Mouse (Mus musculus): ENCODE data around the gene Serpinf1. TPM values are rescaled to one million over a fixed set of nuclear protein-coding genes. Genes with fewer than 3 reads are reported as not detected.
A peak's percentile ranks its signal among the peaks of the same experiment; 100 is the strongest.
"Not testable (repeated sequence)": the region's sequence is repeated elsewhere in the genome, so short reads cannot be mapped to it uniquely, and the experiment has no call there.

Gene Serpinf1
- polyA plus RNA-seq, 1 experiment from 2014 or later = 62.5 TPM

- no peak for ATAC-seq (ENCODE audit: insufficient read depth, low FRiP score, low read depth)
- H3K9me3 ChIP-seq = no peaks in the 10 kb centered on the region
- H3K4me1 ChIP-seq = no peaks in the 10 kb centered on the region
- no peak overlapping the region for H3K4me2 ChIP-seq
- H3K36me3 ChIP-seq = no peaks in the 10 kb centered on the region
- H3K27ac ChIP-seq = no peak overlapping the region
- WGBS = 61% methylated on average over 1 of the region's 1 CpGs
- H3K4me3 ChIP-seq (replicated peaks) = no peak overlapping the region
- no peak overlapping the region for H3K9ac ChIP-seq
- no peaks in the 10 kb centered on the region for H3K27me3 ChIP-seq (replicated peaks)
Observed at GRCm38 (mm10) chr11:75395611-75396010, 26.9 kb downstream of the Serpinf1 start.

- not testable (repeated sequence) for H3K9me3 ChIP-seq; H3K27ac ChIP-seq; H3K9ac ChIP-seq; H3K36me3 ChIP-seq; H3K4me1 ChIP-seq; H3K27me3 ChIP-seq (replicated peaks); H3K4me3 ChIP-seq (replicated peaks); H3K4me2 ChIP-seq; ATAC-seq (ENCODE audit: insufficient read depth, low FRiP score, low read depth)
- WGBS = 43% methylated on average over 3 of the region's 3 CpGs
Observed at GRCm38 (mm10) chr11:75383529-75383928, 39.0 kb downstream of the Serpinf1 start.

GRCm38 (mm10) chr11:75378786-75379185 lies 43.7 kb downstream of the Serpinf1 start:
- not testable (repeated sequence) for H3K9ac ChIP-seq; ATAC-seq (ENCODE audit: insufficient read depth, low FRiP score, low read depth); H3K4me2 ChIP-seq; H3K9me3 ChIP-seq; H3K27ac ChIP-seq; H3K4me3 ChIP-seq (replicated peaks); H3K4me1 ChIP-seq; H3K36me3 ChIP-seq; H3K27me3 ChIP-seq (replicated peaks)
- 90% methylated on average over 2 of the region's 2 CpGs for WGBS

DNA sequence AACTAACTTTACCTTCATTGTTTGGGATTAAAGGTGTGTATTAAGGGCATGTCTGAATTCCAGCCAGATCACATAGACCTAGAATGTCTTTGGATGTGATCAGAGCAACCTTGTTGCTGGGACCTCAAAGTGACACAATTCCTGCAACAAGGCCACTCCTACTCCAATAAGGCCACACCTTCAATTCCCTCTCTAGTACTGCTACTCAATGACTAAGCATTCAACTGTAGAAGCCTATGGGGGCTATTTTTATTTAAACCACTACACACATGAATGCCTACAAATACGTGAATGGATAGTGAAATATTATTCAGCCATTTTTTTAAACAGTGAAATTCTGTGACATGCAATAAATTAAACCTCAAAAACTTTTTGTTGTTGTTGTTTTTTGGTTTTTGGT lies 45.4 kb downstream of the Serpinf1 start:
- Histone ChIP-seq H3K9me3 (no peaks in the 10 kb centered on the region), H3K27me3 (replicated peaks) (no peaks in the 10 kb centered on the region), H3K36me3 (no peaks in the 10 kb centered on the region), H3K4me2 (no peak overlapping the region), H3K4me3 (replicated peaks) (no peak overlapping the region), H3K4me1 (no peaks in the 10 kb centered on the region), H3K9ac (no peak overlapping the region), H3K27ac (no peak overlapping the region)
- 83% methylated on average over 1 of the region's 1 CpGs for WGBS
- ATAC-seq (ENCODE audit: insufficient read depth, low FRiP score, low read depth) = no peak

MicroRNAs within 50 kb of the gene (microRNA counts, 519-probe panel; counts per million panel counts)
- microRNA mmu-miR-22 = 3,419 counts per million, percentile 86 among the panel's probes with 10 or more counts

Small RNA genes lying within 50 kb of the gene (microRNA-seq; reads per million reads assigned to microRNA genes)
- gene Mir22 = 2,568 reads per million, percentile 84 among the genes with 10 or more reads in this experiment

Other genes with a start within 250 kb of the Serpinf1 start
- 21.0 and 22.2 TPM in 2 replicates for gene Ovca2, start 243.9 kb downstream of the Serpinf1 start, polyA plus RNA-seq (2015; fragmentation: Nextera tagmentation; extraction: Ambion mirVana)
- 18.4 and 21.3 TPM in 2 replicates for gene Dph1, start 231.5 kb downstream of the Serpinf1 start, polyA plus RNA-seq (2015; fragmentation: Nextera tagmentation; extraction: Ambion mirVana)
- gene Rtn4rl1, start 228.9 kb downstream of the Serpinf1 start, polyA plus RNA-seq (2015; fragmentation: Nextera tagmentation; extraction: Ambion mirVana) = 2.2 and 2.3 TPM in 2 replicates
- 98.5 and 101 TPM in 2 replicates for gene Rpa1, start 74.4 kb downstream of the Serpinf1 start, polyA plus RNA-seq (2015; fragmentation: Nextera tagmentation; extraction: Ambion mirVana)
- gene Smyd4, start 74.3 kb downstream of the Serpinf1 start, polyA plus RNA-seq (2015; fragmentation: Nextera tagmentation; extraction: Ambion mirVana) = 10.9 and 11.4 TPM in 2 replicates
- 50.0 and 64.1 TPM in 2 replicates for gene Serpinf2, start 16.9 kb upstream of the Serpinf1 start, polyA plus RNA-seq (2015; fragmentation: Nextera tagmentation; extraction: Ambion mirVana)
- gene Wdr81, start 32.0 kb upstream of the Serpinf1 start, polyA plus RNA-seq (2015; fragmentation: Nextera tagmentation; extraction: Ambion mirVana) = 6.0 and 6.4 TPM in 2 replicates
- gene Tlcd2, start 39.0 kb upstream of the Serpinf1 start, polyA plus RNA-seq (2015; fragmentation: Nextera tagmentation; extraction: Ambion mirVana) = 19.7 and 22.3 TPM in 2 replicates
- 49.9 and 58.6 TPM in 2 replicates for gene Prpf8, start 64.1 kb upstream of the Serpinf1 start, polyA plus RNA-seq (2015; fragmentation: Nextera tagmentation; extraction: Ambion mirVana)
- gene Rilp, start 87.4 kb upstream of the Serpinf1 start, polyA plus RNA-seq (2015; fragmentation: Nextera tagmentation; extraction: Ambion mirVana) = 1.0 and 1.1 TPM in 2 replicates
- 6.3 and 7.1 TPM in 2 replicates for gene Scarf1, start 90.8 kb upstream of the Serpinf1 start, polyA plus RNA-seq (2015; fragmentation: Nextera tagmentation; extraction: Ambion mirVana)
- gene Slc43a2, start 109.0 kb upstream of the Serpinf1 start, polyA plus RNA-seq (2015; fragmentation: Nextera tagmentation; extraction: Ambion mirVana) = 4.9 and 6.3 TPM in 2 replicates
- gene Pitpna, start 165.4 kb upstream of the Serpinf1 start, polyA plus RNA-seq (2015; fragmentation: Nextera tagmentation; extraction: Ambion mirVana) = 82.4 and 83.4 TPM in 2 replicates
- 18.9 and 20.2 TPM in 2 replicates for gene Inpp5k, start 208.3 kb upstream of the Serpinf1 start, polyA plus RNA-seq (2015; fragmentation: Nextera tagmentation; extraction: Ambion mirVana)
- 55.5 and 56.4 TPM in 2 replicates for gene Myo1c, start 227.8 kb upstream of the Serpinf1 start, polyA plus RNA-seq (2015; fragmentation: Nextera tagmentation; extraction: Ambion mirVana)